Mouse (Mus musculus): ENCODE measurements around the gene Maml2.

Maml2 gene

DNA sequence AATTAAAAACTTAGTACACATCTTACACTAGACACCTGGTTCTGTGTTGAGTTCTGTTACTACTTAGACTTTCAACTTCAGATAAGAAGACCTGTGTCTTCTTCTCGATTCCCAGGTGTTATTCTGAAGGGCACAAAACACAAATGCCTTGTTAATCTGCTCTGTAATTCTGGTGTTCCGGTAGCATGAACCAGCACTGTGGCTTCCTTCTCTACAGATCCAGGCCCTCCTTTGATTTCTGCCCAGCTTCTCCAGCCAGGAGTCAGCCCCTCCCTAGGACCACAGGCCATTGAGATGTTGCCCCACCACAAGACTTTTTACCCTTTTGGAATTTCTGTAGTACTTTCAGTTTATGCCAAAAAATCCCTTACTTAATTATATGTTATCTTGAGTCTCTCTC is 196.0 kb downstream of the Maml2 start:
- no peak for DNase-seq (ENCODE audit: low spot score in 2 of 2)

DNA sequence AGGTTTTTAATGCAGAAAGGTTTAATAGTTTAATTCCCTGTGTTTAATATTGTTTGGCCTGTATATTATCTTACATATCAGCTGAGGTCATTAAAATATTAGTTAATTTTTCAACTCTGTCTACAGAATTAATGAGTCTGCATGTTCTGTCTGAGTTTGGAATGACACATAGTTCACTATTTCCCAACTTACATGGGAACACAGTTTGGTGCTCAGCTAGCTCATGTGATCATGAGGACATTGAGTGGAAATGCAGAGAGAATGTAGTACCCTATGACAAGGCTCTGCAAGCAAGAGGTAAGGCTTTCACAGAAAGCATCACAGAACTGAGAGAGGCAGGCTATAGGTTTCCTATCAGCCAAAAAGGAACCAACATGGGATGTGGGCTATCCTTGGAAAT is 197.8 kb downstream of the Maml2 start:
- DNase-seq (ENCODE audit: low spot score in 2 of 2) = no peak

DNA sequence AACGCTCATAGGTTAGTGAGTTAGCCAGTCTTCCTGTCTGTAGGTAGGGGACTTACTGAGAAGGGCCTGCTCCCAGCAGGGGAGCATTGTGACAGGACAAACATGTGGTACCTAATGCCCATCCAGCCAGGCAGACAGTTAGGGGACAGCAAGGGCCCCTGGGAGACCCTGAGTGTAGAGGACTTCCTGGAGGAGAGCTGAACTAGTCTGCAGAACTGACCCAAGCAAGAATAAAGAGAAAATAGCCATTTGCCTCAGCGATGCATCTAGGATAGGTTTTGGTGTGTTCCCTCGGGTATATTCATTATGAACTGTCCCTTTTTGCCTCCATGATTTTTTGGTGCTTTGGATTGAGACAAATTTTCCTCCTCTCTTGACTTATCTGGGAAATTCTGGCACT is 199.3 kb downstream of the Maml2 start:
- no peak for DNase-seq (ENCODE audit: low spot score in 2 of 2)

DNA sequence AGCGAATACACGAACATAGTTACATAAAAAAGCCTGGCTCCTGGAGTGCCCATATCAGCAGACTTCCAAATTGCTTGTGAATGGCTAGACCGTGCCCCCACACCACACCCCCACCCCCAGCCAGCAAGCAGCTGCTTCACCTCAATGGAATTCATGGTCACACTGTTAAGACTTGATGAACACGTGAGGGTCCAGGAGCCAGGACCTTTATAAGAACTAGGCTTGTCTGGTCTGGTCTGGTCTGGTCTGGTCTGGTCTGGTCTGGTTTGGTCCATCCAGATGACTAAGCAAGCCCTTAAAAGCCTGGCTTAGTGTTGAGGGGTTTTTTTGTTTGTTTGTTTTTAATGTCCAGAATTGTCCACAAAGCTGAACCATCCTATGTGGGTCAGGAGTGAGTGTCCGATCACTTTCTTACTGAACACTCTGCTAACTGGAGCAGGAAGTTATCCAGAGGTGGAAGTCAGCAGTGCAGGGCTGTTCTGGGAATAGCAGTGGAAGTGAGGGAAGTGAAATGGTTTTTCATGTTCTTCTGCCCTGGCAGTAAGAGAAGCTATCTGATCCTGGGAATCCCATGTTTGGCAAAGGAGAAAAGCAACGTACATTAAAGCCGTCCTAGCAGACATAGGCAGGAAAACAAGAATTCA is 200.1 kb downstream of the Maml2 start:
- DNase-seq (ENCODE audit: low spot score in 2 of 2) = peak; percentile 53 to 54

DNA sequence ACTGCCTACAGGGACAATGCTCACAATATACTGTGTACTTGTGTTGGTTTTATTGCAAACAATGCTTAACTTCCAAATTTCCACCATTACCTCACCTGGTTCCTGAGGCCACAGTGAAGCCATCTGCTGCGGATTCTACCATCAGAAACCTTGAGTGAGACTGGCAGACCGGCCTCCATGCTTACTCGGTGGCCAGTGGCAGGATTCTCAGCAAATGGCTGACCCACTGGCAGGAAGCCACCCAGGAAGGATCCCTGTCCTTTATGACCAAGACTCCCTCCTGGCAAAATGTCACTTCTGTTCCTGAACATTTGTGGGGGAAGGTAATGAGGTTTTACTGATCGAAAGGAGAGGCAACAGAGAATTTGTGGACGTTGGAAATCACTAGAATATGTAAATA is 202.3 kb downstream of the Maml2 start:
- DNase-seq (ENCODE audit: low spot score in 2 of 2) = no peak

DNA sequence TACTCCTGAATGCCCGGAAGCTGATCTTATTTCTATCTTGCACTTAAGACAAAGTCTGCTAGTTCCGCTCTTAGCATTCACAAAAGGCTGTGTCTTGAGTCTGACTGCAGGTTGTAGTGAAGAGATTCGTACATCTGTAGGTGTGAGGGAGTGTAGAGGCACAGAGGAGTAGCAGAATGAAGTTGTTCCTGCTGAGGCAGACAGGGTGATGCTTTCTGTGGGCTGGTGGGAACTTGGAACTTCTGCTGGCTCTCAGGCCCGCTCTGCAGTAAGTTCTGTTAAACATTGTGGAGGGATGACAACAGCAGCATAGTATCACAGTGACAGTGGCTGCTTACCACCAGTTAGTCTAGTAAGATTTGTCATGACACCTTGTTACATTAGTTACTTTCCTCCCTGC is 207.3 kb downstream of the Maml2 start:
- no peak for DNase-seq (ENCODE audit: low spot score in 2 of 2)

DNA sequence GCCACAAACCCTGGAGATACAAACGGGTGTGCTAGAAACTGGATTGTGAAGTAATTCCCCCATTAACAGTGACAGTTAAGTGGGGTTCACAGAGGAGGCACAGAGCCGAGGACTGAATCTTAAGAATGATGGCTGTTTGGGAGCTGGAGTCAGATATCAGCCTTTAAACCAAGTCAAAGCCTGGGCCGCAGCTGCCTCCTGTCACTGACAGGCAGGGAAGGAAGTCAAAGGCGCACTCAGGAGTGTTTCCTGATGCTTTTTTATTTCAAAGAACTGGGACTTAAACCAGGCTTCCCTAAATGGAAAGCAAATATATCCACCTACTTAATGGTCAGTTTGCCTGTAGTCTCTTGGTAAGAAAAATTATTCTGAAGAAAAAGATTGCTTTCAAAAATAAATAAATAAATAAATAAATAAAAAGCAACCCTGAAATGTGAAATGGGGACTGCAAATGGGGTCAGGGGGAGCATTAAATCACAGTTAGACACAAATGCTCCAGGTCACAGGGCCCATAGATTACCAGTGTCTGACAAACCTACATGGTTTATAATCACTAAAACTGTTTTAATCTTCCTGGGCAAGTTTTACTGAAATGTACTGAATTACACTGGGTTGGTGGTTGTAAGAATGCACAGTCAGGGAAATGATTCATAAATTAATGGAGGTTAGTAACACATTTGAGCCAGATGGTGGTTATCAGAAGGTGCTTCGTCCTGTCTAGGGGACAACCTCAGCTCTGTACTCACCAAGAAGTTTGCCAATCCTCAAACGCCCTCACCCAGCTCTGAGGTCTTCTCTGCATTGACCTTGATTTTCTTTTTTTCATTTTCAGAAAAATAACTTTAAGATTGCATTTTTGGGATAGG is 209.4 kb downstream of the Maml2 start:
- peak in 1 of 2 experiments; percentile 35 for DNase-seq (ENCODE audit: low spot score in 2 of 2)

DNA sequence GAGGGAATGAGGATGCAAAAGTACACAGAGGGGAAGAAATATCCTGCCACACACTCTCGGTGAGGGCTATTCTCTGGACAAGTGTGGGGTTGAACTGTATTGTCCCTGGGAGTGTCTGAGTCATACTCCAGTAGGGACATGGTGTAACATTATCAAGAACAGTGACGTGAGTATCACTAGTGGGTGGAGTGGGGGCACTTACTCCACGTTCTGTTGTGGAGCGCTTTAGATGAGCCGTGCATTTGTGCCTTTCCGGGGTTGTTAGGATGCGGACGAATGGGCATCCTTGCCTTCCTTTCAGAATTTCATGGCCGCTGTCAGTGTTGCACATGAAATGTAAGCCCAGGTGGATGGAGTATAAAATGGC is 210.0 kb downstream of the Maml2 start:
- no peak for DNase-seq (ENCODE audit: low spot score in 2 of 2)

DNA sequence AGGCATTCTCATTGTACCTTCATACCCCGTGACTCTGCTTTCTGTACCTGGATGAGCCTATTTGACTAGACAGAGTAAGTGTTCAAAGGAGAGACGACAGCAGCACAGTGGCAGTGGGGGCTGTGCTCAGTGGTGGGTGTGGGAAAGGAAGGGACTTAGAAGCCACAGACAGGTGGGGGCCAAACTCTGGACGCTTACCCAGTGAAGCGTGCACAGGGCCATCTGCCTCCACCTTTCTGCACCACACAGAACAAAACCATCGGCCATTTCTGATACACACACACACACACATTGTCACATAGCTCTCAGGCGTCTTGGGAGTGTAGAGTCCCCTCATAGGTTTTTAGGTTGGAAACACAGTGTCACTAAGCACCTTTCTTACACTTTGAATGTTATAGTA is 212.0 kb downstream of the Maml2 start:
- DNase-seq (ENCODE audit: low spot score in 2 of 2) = no peak

DNA sequence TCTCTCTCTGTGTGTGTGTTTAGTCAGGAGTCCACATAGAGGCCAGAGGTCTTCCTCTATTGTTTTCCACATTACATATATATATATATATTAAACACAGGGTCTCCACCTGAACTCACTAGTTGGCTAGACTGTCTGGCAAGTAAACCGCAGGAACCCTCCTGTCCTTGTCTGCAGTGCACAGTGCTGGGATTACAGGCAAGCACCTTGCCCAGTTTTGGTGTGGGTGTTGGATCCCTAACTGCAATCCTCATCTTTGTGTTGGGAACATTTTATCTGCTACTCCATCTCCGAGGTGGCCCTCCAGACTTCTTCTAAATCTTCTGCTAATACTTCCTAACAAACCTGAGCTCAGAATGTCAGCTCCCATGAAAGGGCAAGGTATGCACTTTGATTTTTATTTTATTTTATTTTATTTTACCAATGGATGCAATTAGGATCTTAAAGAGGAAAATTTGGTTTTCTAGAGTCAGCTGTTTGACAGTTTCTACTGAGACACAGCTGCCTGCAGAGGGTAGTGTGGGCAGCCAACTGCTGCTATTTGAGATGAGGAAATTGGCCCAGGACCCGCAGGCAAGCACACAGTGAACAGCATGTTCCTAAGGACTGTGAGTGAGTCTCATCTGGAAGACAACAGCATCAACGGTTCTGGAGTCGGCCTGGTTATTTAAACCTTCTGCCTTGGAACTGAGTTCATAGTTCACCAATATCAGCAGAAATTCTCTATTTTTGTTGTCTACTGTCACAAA is 213.0 kb downstream of the Maml2 start:
- peak; percentile 78 for DNase-seq (ENCODE audit: low spot score in 2 of 2)

DNA sequence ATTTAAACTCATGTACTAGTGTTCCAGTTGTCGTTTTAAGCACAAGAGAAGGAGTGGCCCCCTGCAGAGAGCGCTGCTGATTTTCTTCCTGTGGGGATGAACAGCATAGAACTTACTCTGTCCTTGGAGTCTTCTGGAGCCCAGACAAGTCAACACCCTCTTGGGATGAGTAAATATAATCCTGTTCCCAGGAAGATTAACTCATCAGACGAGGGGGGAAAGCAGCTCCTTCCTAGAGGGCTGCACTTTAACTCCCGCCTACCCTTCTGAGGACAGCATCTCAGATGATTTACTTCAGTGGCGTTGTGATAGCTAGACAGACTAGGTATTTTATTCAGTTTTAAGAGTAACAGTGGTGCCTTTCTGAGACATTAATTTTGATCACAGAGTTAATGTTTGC is 215.4 kb downstream of the Maml2 start:
- peak; percentile 34 to 42 for DNase-seq (ENCODE audit: low spot score in 2 of 2)

DNA sequence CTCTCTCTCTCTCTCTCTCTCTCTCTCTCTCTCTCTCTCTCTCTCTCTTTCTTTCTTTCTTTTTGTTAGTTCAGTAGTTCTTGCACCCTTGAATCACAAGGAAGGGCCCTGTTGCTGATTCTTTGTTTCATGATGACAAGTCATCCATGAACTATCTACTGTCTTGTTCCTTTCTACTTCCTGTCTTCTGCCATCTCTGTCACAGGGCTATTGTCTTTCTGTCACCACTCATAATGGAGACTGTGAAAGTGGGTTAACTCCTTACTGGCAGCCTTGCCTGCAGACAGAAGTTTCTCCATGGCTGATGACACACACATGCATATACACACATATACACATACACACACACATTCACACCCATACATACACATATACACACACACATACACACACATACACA is 216.7 kb downstream of the Maml2 start:
- DNase-seq (ENCODE audit: low spot score in 2 of 2) = no peak

DNA sequence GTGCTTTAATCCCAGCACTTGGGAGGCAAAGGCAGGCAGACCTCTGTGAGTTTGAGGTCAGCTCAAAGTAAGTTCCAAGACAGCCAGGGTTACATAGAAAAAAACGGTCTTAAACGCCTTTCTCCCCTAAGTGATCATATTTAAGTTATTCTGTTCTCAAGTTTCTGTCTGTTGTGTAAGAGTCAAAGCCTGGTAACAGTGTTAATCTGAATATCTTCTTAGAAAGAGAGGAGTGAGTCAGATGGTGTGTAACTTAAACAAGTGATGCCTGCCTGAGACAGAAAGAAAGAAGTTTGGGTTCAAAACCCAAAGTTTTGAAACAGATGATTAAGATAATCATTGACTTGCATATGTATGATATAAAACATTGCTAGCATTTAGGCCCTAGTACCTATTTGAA is 218.2 kb downstream of the Maml2 start:
- no peak for DNase-seq (ENCODE audit: low spot score in 2 of 2)

DNA sequence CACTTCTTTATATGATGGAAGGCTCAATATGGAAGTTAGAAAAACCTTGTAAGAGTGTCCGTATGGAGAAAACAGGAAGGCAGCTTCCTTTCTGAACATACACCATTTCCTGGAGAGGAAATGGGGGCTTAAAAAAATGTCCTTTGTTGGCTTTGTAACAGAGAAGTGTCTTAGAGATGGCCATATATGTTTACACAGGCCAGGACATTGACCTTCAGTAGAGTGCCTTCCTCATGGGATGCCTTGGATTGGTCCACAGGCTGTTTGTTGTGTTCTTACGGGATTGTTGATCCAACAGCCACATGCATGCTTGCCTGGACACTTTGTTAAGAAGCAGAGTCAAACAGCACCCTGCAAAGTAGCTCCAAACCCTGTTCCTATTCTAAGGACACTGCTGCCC is 220.3 kb downstream of the Maml2 start:
- DNase-seq (ENCODE audit: low spot score in 2 of 2) = no peak

DNA sequence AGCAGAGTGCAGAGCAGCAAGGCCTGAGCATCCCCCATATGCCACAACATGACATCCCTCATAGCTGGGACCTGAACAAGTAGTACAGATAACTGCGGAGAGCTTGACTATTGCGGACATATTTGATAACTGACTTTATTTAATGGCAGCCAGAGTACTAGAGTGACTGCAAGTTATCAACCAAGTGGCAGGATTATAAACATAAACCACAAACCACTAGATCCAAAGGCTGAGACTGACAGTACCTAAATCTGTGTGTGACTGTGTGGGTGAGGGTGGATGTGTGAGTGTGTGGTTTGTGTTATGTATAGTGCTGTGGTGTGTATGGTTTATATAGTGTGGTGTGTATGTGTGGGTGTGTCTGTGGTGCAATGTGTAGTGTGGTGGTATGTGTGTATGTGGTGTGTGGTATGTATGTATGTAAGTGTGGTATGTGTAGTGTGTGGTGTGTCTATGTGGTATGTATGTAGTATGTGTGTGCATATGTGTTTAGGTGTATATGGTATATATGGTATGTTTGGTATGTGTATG is 220.7 kb downstream of the Maml2 start:
- no peak for DNase-seq (ENCODE audit: low spot score in 2 of 2)

DNA sequence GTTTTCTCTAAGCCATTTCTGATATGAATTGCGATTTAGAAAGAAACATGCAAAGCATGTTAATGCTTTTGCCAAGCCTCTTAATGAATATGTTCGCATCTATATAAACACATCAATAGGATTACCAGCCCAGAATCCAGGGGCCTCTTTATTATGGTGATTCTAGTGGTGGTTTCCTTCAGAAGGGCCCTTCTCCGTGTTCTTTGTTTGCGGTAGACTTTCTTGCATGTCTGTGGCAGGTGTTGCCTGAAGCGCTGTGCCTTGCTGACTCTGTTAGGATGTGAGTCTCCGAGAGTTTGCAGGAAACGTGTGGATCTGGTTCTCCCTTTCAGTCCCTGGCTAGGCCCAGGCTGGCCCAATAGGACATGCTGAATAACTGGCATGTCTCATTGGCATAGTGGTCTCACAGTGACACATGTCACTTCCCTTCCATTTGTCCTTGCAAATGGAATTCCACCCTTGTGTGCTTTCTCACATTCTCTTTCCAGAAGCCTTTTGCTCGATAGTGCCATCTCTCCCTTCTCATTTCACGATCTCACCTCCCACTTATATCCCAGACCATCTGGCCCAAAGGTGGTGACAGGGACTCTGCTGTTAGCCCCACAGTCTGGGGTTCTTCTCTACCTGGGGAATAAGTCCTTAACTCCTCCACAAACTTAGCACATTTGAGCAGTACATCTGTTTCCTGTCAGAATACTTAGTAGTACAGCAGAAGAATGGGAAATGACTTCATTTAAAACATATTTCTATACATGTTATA is 224.5 kb downstream of the Maml2 start:
- DNase-seq (ENCODE audit: low spot score in 2 of 2) = no peak

DNA sequence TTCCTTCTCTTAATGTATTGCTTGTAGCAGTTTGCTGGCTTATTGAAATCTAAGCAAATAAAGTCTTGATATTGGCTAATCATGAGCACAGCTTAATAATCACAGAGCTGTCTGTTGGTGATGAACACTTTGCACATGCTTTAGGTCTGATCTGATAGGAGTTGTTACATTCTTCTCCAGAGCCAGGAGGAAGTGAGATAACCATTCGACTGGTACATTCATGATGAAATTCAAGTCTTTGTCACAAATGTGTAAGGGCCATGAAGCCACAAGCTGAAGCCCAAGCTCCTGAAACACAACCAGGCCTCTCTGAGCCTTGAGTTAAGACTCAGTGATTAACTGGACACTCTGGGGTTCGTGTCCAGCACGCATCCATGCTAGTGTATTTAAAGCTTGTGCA is 225.3 kb downstream of the Maml2 start:
- no peak for DNase-seq (ENCODE audit: low spot score in 2 of 2)

DNA sequence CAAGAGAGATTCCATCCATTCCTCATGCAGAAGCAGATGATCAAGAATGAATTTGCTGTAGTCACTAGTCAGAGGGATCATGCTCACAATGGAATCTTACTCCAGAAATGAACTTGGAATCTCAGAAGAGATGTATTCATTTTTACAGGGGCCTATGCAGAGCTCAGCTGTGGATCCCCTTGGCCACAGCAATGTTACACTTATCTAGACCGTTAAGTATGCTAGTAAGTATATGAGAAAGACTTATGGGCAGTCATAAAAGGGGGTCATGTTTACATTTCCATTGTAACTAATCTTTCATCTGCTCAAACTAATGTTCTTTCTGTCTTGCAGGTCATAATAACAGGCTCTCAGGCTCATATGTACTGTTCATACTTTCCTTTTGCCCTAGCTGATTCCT is 227.3 kb downstream of the Maml2 start:
- DNase-seq (ENCODE audit: low spot score in 2 of 2) = no peak

DNA sequence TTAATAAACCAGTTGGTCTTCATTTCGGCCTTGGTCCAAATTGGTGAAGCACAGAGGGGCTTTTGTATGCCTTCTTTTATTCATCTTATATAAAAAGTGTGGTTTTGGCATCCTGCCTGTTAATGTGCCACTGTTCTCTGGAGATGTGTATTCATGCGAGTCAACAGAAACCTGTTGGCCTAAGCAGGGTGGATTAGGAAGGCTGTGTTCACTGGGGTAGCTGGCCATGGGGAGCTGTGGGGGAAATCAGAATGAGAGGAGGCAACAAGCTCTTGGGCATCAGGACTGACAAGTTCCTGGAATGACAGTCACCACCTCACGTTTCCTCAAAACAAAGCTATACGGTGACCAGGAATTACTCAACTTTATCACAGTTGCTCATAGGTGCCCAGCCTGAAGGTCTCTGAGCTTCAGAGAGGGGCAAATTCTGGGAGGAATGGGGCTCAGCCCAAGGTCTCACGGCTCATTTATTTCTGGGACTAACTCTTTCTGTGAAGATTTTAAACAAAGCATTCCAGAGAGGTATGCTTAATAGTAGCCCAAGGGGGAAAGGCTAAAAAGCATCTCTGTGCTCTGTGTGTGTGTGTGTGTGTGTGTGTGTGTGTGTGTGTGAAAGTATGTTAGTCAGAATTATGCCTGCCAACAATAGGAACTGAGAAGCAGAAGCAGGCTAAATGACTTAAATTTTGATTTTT is 228.0 kb downstream of the Maml2 start:
- no peak for DNase-seq (ENCODE audit: low spot score in 2 of 2)

DNA sequence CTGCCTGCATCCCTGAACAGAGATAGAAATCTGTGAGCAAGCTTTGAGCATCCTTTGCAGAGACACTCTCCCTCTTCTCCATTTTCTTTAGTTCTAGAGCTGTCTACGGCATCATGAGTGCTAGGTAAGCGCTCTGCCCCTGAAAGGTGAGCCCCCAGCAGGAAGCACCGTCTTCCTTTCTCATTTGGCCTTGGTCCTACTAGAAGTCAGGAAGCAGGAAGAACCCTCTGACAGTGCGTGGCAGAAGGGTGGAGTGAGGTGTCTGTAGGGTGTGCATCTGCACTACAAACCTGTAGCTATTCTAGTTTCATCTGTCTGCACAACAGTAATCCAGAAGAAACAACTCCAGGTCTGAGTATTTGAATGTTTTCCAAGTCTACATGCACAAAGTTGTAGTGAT is 232.8 kb downstream of the Maml2 start:
- no peak for DNase-seq (ENCODE audit: low spot score in 2 of 2)

DNA sequence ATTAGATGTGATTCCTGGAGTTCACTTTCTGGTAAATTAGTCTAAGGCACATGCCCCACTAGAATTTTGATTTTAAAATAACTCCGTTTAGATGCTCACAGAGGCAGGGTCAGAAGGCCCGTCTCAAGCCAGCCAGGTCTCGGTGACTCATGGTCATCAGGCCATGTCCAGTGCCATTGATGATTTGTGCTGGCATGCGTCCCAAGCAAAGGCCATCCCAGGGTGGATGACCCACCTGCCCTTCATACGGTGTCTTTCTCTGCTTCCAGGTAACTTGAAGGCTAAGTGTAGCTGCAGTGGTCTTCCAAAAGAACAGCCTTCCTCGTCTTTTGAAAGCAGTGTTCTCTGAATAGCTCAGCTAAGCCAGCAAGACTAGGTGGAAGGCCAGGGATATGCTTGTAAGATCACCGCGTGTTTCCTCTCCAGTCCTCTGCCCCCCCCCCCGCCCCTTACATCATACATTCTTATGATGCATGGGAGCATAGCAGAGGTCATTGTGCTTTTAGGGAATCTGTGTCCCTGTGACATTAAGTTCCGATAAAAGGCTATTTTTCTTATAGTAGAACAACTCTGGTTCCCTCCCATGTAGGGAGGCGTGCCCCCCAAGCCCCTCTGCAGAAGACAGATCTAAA is 235.4 kb downstream of the Maml2 start:
- DNase-seq (ENCODE audit: low spot score in 2 of 2) = no peak
